Mouse (Mus musculus): Measurements from ENCODE around the gene Dnajc5.

- TF ChIP-seq CTCF (conservative IDR thresholded peaks at IDR 0.05; ENCODE audit: low read length): no peak
- no peak for TF ChIP-seq POU5F1 (IDR thresholded peaks at IDR 0.05; ENCODE audit: borderline replicate concordance, low read length)
These were observed 9.1 kb upstream of the Dnajc5 start for GRCm38 (mm10) chr2:181511231-181511630.
